Mouse (Mus musculus): ENCODE results near the gene Oasl1.

Oasl1 gene

GRCm38 (mm10) chr5:114968651-114969050 lies 45.6 kb downstream of the Oasl1 start:
- DNase-seq (ENCODE audit: low spot score in 2 of 2): no peak

DNA sequence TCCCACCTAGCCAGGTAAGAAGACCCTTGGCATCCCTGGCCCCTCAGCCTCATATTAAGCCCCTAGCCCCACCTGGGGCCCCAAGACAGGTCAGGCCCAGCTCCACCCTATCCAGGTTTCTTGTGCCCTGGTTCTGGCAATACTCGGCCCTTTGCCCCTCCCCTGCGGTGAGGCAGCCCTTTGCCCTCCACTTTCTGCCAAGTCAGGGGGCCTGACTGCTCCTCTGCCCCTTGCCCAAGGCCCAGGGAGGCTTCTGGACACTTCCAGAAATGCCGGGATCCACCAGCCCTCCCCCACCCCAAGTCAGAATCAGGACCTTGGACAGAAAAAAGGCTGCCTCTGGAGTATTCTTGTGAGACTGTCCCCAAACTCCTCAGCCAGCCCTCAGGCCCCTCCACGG lies 46.0 kb downstream of the Oasl1 start:
- no peak for DNase-seq (ENCODE audit: low spot score in 2 of 2)

GRCm38 (mm10) chr5:114969609-114970215 lies 46.7 kb downstream of the Oasl1 start:
- no peak for DNase-seq (ENCODE audit: low spot score in 2 of 2)

- no peak for DNase-seq (ENCODE audit: low spot score in 2 of 2)
These were observed 47.8 kb downstream of the Oasl1 start, which contains the start of gene Hnf1a for GRCm38 (mm10) chr5:114970824-114971227. TSS of gene Hnf1a (minus strand) at chr5:114971094.

- no peak for DNase-seq (ENCODE audit: low spot score in 2 of 2)
These were observed 49.2 kb downstream of the Oasl1 start for GRCm38 (mm10) chr5:114972201-114972600.

DNA sequence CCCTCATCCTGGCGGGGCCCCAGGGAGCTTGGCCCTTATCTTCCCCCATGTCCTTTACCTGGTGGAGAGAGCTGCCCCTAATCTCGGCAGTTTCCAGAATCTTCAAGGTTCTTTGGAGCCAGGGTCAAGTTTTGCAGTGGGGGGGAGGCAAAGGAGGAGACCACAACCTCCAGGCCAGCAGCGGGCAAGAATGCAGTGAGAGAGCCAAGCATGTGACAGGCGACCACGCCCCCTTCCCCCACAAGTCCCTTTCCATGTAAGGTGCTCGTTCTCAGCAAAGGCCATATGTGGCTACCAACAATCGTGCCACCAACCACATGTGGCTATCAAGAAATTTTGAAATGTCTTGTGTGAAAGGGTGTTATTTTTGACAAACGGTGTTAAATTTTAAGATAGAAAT lies 50.1 kb downstream of the Oasl1 start:
- no peak for DNase-seq (ENCODE audit: low spot score in 2 of 2)

- DNase-seq (ENCODE audit: low spot score in 2 of 2): no peak
These were observed 53.9 kb downstream of the Oasl1 start for GRCm38 (mm10) chr5:114976935-114977334.

GRCm38 (mm10) chr5:114978473-114978872 lies 55.4 kb downstream of the Oasl1 start:
- no peak for DNase-seq (ENCODE audit: low spot score in 2 of 2)

DNA sequence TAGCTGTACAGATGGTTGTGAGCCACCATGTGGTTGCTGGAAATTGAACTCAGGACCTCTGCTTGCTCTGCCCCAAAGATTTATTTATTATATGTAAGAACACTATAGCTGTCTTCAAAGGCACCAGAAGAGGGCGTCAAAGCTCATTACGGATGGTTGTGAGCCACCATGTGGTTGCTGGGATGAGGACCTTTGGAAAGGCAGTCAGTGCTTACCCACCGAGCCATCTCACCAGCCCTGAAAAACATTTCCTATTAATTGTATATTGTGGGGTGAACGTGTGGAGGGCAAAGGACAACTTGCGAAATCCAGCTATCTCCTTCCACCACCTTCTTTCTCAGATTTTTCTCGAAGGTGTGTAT lies 55.8 kb downstream of the Oasl1 start:
- DNase-seq (ENCODE audit: low spot score in 2 of 2): no peak

DNA sequence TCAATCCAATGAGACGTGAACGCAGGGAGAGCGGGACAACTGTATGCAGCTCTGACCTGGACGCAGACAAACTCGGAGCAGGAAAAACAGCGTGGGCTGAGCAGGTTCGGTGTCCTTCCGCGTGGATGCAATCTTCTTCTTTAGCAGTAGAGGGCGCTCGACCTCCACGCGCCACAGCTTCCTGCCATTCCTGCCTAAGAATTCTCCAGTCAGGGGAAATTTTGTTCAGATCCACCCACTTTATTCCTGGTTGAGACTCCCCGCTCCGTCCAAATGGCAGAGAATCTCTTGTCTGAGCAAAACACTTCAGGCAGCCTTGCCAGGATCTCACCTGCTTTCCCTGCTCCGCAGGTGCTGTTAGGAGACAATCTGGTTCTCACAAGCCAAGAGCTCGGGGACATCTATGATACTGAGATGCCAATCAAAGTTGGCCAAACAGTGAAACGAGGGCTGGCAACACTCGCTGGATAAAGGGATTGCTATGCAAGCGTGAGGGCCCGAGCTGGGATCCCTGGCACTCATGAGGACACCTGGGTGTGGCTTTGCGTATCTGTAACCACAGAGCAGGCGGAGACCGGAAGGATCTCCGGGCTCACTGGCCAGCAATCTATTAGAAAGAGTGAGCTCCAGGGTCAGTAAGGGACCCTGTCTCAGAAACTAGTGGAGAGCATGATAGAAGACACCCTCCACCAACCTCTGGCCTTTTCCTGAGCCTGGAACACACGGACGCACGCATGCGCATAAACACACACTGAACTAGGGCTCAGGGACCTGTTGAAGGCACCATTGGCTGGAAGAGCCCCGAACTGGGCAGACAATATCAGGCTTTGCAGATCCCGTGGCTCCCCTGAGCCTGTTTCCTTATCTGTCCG lies 56.4 kb downstream of the Oasl1 start:
- DNase-seq (ENCODE audit: low spot score in 2 of 2): peak; percentile 12 to 72

- no peak for DNase-seq (ENCODE audit: low spot score in 2 of 2)
These were observed 57.2 kb downstream of the Oasl1 start for GRCm38 (mm10) chr5:114980122-114980748.

- DNase-seq (ENCODE audit: low spot score in 2 of 2): no peak
These were observed 59.0 kb downstream of the Oasl1 start for GRCm38 (mm10) chr5:114982001-114982400.

DNA sequence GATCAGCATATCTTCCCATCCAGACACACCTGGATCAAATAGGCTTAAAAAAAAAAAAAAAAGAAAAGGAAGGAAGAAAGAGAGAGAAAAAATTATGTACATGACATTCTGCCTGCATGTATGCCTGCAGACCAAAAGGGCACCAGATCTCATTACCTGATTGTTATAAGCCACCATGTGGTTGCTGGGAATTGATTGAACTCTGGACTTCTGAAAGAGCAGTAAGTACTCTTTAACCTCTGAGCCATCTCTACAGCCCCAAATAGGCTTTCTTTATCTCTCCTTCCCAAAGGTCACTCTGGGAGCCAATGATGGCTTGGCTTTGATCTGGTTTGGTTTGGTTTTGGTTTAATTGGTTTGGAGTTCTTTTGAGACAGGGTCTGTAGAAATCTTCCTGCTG lies 62.0 kb downstream of the Oasl1 start:
- no peak for DNase-seq (ENCODE audit: low spot score in 2 of 2)
